Mouse (Mus musculus) inflammation-experienced regulatory T-cells, adult 6 months (primary cell): ENCODE data around the gene Hhipl1. TPM values are rescaled to one million over a fixed set of nuclear protein-coding genes. Genes with fewer than 3 reads are reported as not detected.
A peak's percentile ranks its signal among the peaks of the same experiment; 100 is the strongest.

Experiments used
- ATAC-seq: one replicate; pipeline ENCODE4 v1.8.0; 2017
- polyA plus RNA-seq, 3 experiments: library from polyadenylated mRNA; unstranded; fragments of 100-300 nt; shearing (Covaris generic); gene quantifications; one replicate each; pipeline ENCODE4 v1.2.1; 2017

Gene Hhipl1
- polyA plus RNA-seq, result not detected

DNA sequence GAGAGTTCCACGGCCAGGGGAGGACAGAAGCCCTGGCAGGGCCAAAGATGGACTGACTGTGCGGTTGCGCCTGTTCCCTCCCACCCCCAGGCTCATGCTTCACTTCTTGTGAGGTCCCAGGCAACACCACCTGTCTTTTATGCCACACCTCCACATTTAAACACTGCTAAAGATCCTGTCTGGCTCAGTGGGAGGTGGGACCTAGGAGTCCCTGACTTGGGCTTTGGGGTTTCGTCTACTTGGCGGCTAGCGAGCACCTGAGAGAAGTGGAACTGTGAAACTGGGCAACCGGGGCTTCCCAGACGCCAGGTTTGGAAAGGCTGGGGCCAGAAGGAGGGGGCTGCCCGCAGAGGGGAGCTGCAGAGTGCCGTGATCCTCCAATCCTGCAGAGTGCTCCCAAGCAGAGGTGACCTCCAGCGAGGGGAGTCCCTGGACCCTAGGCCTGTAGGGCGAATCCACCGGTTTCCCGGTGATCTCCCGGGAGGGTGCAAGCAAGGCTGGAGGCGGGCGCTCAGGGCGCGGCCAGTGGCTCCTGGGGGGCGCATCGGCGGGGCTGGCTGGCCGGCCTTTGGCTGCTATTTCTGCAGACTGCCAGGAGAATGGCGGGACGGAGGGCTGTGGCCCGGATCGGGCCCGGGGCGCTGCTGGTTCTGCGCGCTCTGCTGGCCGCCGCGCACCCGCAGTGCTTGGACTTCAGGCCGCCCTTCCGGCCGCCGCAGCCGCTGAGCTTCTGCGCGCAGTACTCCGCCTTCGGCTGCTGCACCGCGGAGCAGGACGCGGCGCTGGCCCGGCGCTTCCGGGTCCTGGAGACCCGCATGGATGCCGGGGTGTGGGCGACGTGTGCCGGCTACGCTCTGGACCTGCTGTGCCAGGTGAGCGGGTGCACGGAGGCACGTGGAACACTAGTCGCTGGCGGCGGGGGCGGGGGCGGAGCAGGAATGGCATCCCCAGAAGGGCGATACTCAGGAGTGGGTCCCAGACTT lies at the start of gene Hhipl1:
Hhipl1 (plus strand) TSS at position 459 of the 983 bp plus-strand sequence.
- no peak for ATAC-seq

- ATAC-seq, result no peak
These were observed 49.3 kb upstream of the Hhipl1 start for GRCm38 (mm10) chr12:108256734-108257133.

- no peak for ATAC-seq
These were observed 46.6 kb upstream of the Hhipl1 start for GRCm38 (mm10) chr12:108259322-108260049.

DNA sequence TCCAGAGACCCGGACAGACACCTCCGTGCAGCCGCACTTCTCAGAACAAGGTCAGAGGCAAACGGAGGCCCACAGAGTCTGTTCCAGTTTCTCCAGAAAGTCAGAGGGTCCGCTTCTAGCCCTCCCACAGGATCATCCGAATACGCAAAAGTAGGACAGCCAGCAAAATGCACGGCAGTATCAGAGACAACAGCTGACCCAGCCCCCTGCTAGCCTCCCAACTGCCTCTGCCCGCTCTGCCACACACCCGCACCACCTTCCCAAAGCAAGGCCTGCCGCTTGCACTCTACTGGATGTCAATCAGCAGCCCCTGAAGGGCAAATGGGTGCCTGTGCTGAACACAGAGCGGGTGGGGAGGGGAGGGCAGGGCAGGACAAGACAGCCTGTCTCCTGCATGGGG lies 45.1 kb upstream of the Hhipl1 start:
- ATAC-seq, result no peak

GRCm38 (mm10) chr12:108264918-108265317 lies 41.2 kb upstream of the Hhipl1 start:
- no peak for ATAC-seq

GRCm38 (mm10) chr12:108265831-108266619 lies 40.0 kb upstream of the Hhipl1 start:
- no peak for ATAC-seq

DNA sequence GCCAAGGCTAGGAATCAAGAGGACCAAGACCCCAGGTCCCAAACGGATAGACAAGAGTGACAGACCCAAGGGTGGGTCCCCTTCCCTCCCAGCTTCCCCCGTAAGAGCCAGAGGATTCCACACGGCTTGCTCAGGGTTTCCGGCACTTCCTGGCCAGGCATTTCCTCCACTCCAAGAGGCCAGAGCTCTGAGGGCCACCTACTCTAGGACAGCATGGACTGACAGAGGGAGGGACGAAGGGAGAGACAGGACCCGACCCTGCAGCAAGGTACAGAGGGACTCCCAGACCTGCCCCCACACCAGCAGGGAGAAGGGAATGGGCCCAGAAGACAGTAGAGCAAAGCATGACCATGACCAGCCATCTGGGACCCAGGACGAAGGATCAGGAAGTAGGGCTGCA lies 38.4 kb upstream of the Hhipl1 start:
- no peak for ATAC-seq

- ATAC-seq, result no peak
These were observed 37.1 kb upstream of the Hhipl1 start for GRCm38 (mm10) chr12:108268970-108269369.

DNA sequence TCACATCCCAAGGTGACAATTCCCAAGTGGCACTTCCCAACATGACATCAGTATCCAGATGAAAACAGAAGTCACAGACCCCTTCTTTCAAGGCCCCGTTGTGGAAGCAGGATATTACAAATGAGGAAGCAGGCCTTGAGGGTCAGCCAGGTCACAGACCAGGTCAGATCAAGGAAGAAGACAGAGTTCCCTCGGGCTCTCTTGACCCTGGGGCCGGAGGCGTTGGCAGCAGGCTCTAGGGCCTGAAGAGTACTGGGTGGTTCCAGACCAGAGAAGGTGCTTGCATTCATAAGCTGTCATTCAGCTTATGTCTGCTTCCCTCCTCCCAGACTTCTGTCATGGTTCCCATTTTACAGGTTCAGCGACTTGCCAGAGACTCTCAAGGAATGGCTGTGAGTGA lies 36.4 kb upstream of the Hhipl1 start:
- no peak for ATAC-seq

GRCm38 (mm10) chr12:108270240-108270919 lies 35.7 kb upstream of the Hhipl1 start:
- ATAC-seq, result no peak

- ATAC-seq, result no peak
These were observed 34.5 kb upstream of the Hhipl1 start for GRCm38 (mm10) chr12:108271351-108272142.

GRCm38 (mm10) chr12:108272143-108272635 lies 33.9 kb upstream of the Hhipl1 start:
- no peak for ATAC-seq

DNA sequence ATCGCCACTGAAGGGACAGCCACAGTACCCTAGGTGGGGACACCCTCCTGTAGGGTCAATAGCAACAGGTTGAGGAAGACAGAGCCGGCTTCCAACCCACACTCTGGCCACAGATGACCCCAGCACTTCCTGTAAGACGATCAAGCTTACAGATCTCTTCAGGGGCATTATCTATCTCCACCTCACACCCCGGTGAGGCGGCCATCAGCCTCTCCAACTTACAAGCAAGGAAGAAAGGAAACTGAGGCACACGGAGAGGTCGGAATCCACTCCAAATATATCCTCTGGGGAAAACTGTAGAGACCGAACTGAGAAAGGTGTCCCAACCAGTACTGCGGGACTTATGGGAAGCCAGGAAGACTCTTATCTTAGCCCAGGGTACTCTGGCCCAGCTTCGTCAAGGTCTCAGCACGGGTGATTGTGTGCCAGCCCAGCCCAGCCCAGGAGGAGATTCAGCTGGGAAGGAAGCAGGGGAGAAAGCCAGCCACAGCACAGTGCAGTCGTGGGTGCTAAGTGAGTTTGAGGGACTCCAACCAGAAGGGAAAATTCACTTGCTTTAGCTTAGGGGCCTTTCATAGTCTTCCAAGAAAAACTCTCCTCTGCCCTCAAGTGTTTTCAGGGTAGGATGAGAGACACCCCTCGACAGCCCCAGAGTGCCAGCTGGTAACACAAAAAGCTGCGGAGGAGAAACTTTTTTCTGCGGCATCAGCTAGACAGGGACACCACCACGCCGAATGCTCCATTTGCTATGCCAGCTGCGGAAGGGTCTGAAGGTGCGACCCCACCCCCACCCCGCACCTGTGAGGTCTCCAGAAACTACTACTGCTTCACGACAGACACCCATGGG lies 32.4 kb upstream of the Hhipl1 start:
- ATAC-seq, result no peak

- ATAC-seq, result no peak
These were observed 31.8 kb upstream of the Hhipl1 start for GRCm38 (mm10) chr12:108274313-108274595.

DNA sequence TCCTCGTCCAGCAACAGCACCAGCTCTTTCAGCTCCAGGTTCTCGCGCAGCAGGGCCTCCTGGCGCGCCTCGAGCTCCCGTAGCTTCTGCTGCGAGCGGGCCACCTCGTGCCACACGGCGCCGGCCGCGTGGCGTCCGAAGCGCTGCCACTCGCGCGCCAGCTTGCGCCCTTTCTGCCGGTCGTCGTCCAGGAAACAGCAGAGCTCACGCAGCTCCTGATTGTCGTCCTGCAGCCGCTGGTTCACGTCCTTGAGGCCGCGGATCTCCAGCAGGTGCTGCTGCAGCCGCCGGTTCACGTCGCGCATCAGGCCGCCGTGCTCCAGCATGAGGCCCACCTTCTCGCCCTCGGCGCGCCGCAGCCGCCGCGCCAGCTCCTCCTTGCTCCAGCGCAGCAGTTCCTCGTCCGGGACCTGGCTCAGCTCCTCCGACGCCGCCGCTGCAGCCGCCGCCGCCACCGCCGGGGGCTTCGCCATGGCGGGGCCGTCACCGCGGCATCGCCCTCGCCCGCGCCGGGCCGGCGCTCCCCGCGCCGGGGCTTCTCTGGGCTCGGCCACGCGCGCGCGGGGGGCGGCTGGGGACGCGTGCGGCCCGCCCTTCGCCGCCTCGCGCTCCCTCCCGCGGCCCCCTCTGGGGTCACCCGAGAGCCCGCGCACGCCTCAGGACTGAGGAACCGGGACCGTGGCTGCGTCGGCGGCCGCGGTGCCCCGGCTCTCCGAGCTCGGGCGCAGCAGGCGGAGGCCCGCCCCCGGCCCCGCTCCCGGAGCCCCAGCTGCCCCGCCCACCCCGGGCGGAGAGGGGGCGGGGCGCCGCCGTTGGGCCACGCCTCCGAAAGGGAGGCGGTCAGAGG lies 31.2 kb upstream of the Hhipl1 start, which contains the start of gene Ccdc85c:
Ccdc85c (minus strand) TSS at position 765 of the 847 bp plus-strand sequence.
- peak; percentile 7 for ATAC-seq

DNA sequence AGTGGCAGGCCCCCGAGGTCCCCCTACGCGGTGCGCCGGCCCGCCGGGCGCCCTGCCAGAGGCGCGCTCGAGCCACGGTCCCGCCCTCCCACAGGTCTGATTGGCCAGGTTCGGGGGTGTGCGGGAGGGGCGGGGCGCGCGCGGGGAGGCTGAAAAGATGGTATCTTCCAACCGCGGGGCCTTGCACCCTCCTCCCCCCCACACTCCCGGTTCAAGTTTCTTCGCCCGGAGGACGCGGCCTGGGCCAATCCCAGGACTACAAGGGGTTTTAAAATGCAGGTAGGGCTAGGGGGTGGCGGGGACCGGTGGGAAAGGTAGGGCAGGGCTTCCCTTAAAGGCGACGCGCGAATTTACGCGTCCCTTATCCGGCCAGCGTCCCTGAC lies 30.6 kb upstream of the Hhipl1 start:
- ATAC-seq, result peak; percentile 97

GRCm38 (mm10) chr12:108275920-108276822 lies 29.9 kb upstream of the Hhipl1 start:
- no peak for ATAC-seq

DNA sequence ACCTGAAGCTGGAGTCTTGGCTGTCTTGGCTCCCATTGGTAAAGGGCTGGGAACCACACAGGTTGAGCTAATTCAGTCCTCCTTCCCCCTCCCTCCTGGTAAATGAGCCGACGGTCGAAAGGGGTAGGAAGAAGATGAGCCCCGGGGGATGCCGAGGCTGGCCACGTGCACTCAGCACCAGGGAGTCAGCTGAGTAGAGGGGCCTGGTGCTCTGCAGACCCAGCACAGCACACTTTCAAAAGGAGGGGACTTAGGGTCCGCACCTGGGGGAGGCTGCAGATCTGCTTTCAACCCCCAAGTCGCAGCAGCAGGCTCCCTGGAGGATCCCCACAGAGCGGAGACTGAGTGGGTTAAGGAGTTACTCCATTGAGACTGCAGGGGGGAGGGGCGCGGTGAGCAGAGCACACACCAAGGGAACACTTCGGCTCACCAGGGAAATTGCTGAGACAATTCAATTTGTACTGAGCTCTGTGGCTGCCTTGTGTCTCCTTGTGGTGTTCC lies 28.7 kb upstream of the Hhipl1 start:
- no peak for ATAC-seq
